Mouse (Mus musculus): Measurements from ENCODE around the gene Gm47985.

DNA sequence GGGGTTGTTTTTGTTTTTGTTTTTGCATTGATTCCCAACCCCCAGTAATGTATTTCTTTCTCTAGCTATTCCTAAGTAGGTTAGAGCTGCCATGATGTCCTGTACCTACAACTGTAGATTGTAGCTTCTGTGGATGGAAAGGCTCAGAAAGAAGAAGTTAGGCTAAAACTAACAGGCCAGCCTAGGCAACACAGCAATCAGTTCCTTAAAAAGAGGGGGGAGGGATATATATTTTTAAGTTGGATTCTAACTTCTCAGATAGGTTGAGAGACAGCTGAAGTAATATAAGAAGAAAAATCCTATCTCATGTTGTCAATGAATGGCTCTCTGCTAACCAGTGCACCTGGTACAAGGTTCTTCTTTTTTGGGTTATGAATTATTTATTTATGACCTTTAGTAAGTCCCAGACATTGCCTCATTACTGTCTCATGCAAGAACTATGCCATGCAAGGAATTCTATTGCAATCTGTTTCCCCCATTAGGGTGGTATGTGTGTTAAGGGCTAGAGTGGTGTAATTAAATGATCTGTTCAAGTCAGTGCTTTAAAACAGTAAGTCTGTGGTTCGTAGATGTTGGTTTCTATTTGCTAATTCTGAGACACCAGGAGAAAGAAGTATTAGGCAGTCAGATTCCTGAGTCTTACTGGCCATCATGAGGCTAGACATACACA is 46.1 kb downstream of the Gm47985 start:
- no peak for TF ChIP-seq CTCF (IDR thresholded peaks at IDR 0.05; ENCODE audit: control insufficient read depth, insufficient read depth, insufficient replicate concordance, low read depth, low read length)
- no peak for TF ChIP-seq POLR2A (IDR thresholded peaks at IDR 0.05; ENCODE audit: control insufficient read depth, low read depth, low read length)
